Comparison of ENCODE assay signal across 10 mouse cellular contexts in genomic region chr5:124614709-124615108, GRCm38 (mm10). TPM values are rescaled to one million over a fixed set of nuclear protein-coding genes. Genes with fewer than 3 reads are reported as not detected.
DNase-seq lines count a peak whose midpoint lies in the region; ATAC-seq and TF ChIP-seq lines count a peak whose summit lies in the region.
"Had no signal": no experiment of that assay in that cellular context is flagged by ENCODE, and none has a peak within 500 bp of the region (broad histone marks: within the 10 kb centered on the region; RNA-seq: fewer than 3 reads in every experiment).

No protein-coding gene starts in this region.

- intact Hi-C loops in heart, adult 2 months (cut with DNase I) = no loop called here

- no peak for DNase-seq in heart, adult 2 months
- DNase-seq in heart, adult 8-10 months (ENCODE audit: low spot score) = peak; percentile 26
- DNase-seq in kidney, postnatal 14 days = peak; percentile 52
- DNase-seq in thymus, postnatal 10 days (ENCODE audit: low spot score in 2 of 2) = peak; percentile 37 to 46
- no peak for DNase-seq in spleen, adult 18-20 months

- H3K9ac ChIP-seq in heart, adult 2 months (ENCODE audit: low read depth, low read length) = no peak overlapping the region
- no peak overlapping the region for H3K9ac ChIP-seq in heart, embryonic 11.5 days (ENCODE audit: low read depth, low read length)
- no peak overlapping the region for H3K9ac ChIP-seq in forebrain, embryonic 16.5 days (replicated peaks; ENCODE audit: low read depth, low read length)
- H3K9ac ChIP-seq: forebrain, embryonic 15.5 days had no signal

- no peak for ATAC-seq in heart, embryonic 11.5 days (replicated peaks; ENCODE audit: insufficient number of reproducible peaks, low FRiP score, low TSS enrichment)
- no peak for ATAC-seq in cerebellum, adult (ENCODE audit: insufficient number of reproducible peaks, low FRiP score, low TSS enrichment)
- no peak for ATAC-seq in forebrain, embryonic 16.5 days
- ATAC-seq: forebrain, embryonic 15.5 days had no signal

- TF ChIP-seq EP300 in heart, adult 2 months (IDR thresholded peaks at IDR 0.05; ENCODE audit: insufficient read depth, low read depth, low read length) = no peak

- no peaks in the 10 kb centered on the region for H3K36me3 ChIP-seq in heart, adult 2 months (ENCODE audit: control insufficient read depth, insufficient read depth, low read length)
- H3K36me3 ChIP-seq in heart, embryonic 11.5 days (ENCODE audit: control insufficient read depth, insufficient read depth, low read length) = peaks cover 2% of the 10 kb centered on the region; the same call in 1 of the 2 replicates
- 0 out of 2 replicates have a peak, but pooled peaks cover 2% of the 10 kb centered on the region for H3K36me3 ChIP-seq in forebrain, embryonic 16.5 days (ENCODE audit: control insufficient read depth, insufficient read depth)
- H3K36me3 ChIP-seq: G1E had no signal

- no peaks in the 10 kb centered on the region for H3K9me3 ChIP-seq in heart, embryonic 11.5 days (replicated peaks; ENCODE audit: control insufficient read depth, low read length)
- no peaks in the 10 kb centered on the region for H3K9me3 ChIP-seq in forebrain, embryonic 16.5 days (ENCODE audit: control insufficient read depth, low read length)
- H3K9me3 ChIP-seq: forebrain, embryonic 15.5 days; G1E had no signal

- WGBS in heart, adult 2 months = 41% methylated on average over 11 of the region's 11 CpGs
- WGBS in heart, embryonic 11.5 days (ENCODE audit: insufficient replicate concordance) = 81% methylated on average over 11 of the region's 11 CpGs
- WGBS in forebrain, embryonic 16.5 days = 91% methylated on average over 11 of the region's 11 CpGs

- TF ChIP-seq CTCF in heart, adult 2 months (IDR thresholded peaks at IDR 0.05) = no peak

- H3K4me3 ChIP-seq in heart, adult 2 months = no peak overlapping the region
- H3K4me3 ChIP-seq in heart, embryonic 11.5 days (ENCODE audit: low read depth, low read length) = no peak overlapping the region
- H3K4me3 ChIP-seq in forebrain, embryonic 16.5 days (replicated peaks; ENCODE audit: low read length) = no peak overlapping the region
- H3K4me3 ChIP-seq: forebrain, embryonic 15.5 days had no signal

- H3K27ac ChIP-seq in heart, adult 2 months = peak overlapping the region; percentile 31; the same call in 1 of the 2 replicates
- no peak overlapping the region for H3K27ac ChIP-seq in heart, embryonic 11.5 days (ENCODE audit: low read depth, low read length)
- H3K27ac ChIP-seq in forebrain, embryonic 16.5 days (ENCODE audit: low read length) = no peak overlapping the region
- H3K27ac ChIP-seq: forebrain, embryonic 15.5 days had no signal

- no peaks in the 10 kb centered on the region for H3K79me2 ChIP-seq in heart, adult 2 months (replicated peaks; ENCODE audit: control insufficient read depth, insufficient read depth, low read length)

- no peak overlapping the region for H3K4me2 ChIP-seq in heart, embryonic 11.5 days
- H3K4me2 ChIP-seq in forebrain, embryonic 16.5 days (ENCODE audit: low read length) = no peak overlapping the region
- H3K4me2 ChIP-seq: forebrain, embryonic 15.5 days had no signal

- TF ChIP-seq POLR2A in heart, adult 2 months (IDR thresholded peaks at IDR 0.05; ENCODE audit: insufficient read depth, low read depth, low read length) = no peak

- H3K27me3 ChIP-seq in heart, adult 2 months (ENCODE audit: control insufficient read depth, insufficient read depth, low read length) = no peaks in the 10 kb centered on the region
- H3K27me3 ChIP-seq in heart, embryonic 11.5 days (ENCODE audit: control insufficient read depth, insufficient read depth, low read length) = no peaks in the 10 kb centered on the region
- H3K27me3 ChIP-seq in forebrain, embryonic 16.5 days (replicated peaks; ENCODE audit: control insufficient read depth, insufficient read depth, low read length) = no peaks in the 10 kb centered on the region
- H3K27me3 ChIP-seq: forebrain, embryonic 15.5 days had no signal

- no peaks in the 10 kb centered on the region for H3K4me1 ChIP-seq in heart, adult 2 months (ENCODE audit: control insufficient read depth, insufficient read depth, low read length)
- no peaks in the 10 kb centered on the region for H3K4me1 ChIP-seq in heart, embryonic 11.5 days (ENCODE audit: control insufficient read depth, insufficient read depth, low read length)
- no peaks in the 10 kb centered on the region for H3K4me1 ChIP-seq in forebrain, embryonic 16.5 days (replicated peaks; ENCODE audit: control insufficient read depth, insufficient read depth, low read length)
- H3K4me1 ChIP-seq: forebrain, embryonic 15.5 days had no signal

RNA-seq across cellular contexts. Expression of gene Atp6v0a2, which starts 13.7 kb away (rescaled TPM):
- total RNA-seq in heart, adult 2 months (2021) = 10 to 100 TPM; 53.4 to 55.2 TPM
- polyA plus RNA-seq in heart, adult 2 months (2012; rRNA removed) = 28.7 and 47.7 TPM in 2 replicates
- polyA plus RNA-seq in heart, embryonic 11.5 days (2014; fragmentation: Nextera tagmentation; extraction: Ambion mirVana) = 35.6 and 38.6 TPM in 2 replicates
- 10 to 100 TPM; 50.0 to 64.5 (median 60.5) TPM for total RNA-seq in heart, adult 8-10 months (2022)
- 40.0 and 43.7 TPM in 2 replicates for polyA plus RNA-seq in forebrain, embryonic 16.5 days (2015; fragmentation: Nextera tagmentation; extraction: Ambion mirVana)

RNA-seq across cellular contexts. Expression of gene Gtf2h3, which starts 35.8 kb away (rescaled TPM):
- total RNA-seq in heart, adult 2 months (2021) = 10 to 100 TPM; 19.4 to 20.4 TPM
- 29.0 and 39.2 TPM in 2 replicates for polyA plus RNA-seq in heart, adult 2 months (2012; rRNA removed)
- 36.8 and 39.7 TPM in 2 replicates for polyA plus RNA-seq in heart, embryonic 11.5 days (2014; fragmentation: Nextera tagmentation; extraction: Ambion mirVana)
- 10 to 100 TPM; 17.8 to 21.5 (median 20.1) TPM for total RNA-seq in heart, adult 8-10 months (2022)
- 49.3 and 59.1 TPM in 2 replicates for polyA plus RNA-seq in forebrain, embryonic 16.5 days (2015; fragmentation: Nextera tagmentation; extraction: Ambion mirVana)

RNA-seq across cellular contexts. Expression of gene Eif2b1, which starts 35.8 kb away (rescaled TPM):
- 10 to 100 TPM; 23.5 to 27.6 TPM for total RNA-seq in heart, adult 2 months (2021)
- polyA plus RNA-seq in heart, adult 2 months (2012; rRNA removed) = 18.4 and 24.7 TPM in 2 replicates
- 70.0 and 72.9 TPM in 2 replicates for polyA plus RNA-seq in heart, embryonic 11.5 days (2014; fragmentation: Nextera tagmentation; extraction: Ambion mirVana)
- total RNA-seq in heart, adult 8-10 months (2022) = 10 to 100 TPM; 22.3 to 29.9 (median 28.5) TPM
- 71.1 and 80.1 TPM in 2 replicates for polyA plus RNA-seq in forebrain, embryonic 16.5 days (2015; fragmentation: Nextera tagmentation; extraction: Ambion mirVana)

Comparison
In these comparisons a context has a peak if more than half of its experiments do, and no peak if none do; other contexts are left out.
1. DNase-seq: peak in heart, adult 8-10 months (single experiment), kidney, postnatal 14 days (single experiment) and thymus, postnatal 10 days (2 of 2); none in heart, adult 2 months (0 of 2) and spleen, adult 18-20 months (0 of 2).